Comparison of ENCODE assay signal across 15 mouse cellular contexts in the genomic region with DNA sequence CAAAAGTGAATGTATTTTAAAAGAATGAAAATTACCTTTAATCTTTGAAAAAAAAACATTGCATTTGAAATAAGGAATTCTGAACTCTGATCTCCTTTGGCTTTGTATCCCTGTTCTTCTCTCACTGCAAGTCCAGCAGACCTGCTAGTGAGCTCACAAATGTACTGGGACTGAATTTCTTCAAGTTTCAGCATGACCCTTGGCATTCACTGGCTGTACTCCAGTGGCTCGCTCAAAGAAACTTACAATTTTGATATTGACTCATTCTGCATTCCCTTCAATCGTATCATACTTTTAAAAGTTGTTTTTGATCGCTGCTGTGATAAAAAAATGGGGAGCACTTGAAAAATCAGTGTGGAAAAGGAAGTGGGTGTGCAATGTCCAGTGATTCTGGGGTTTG.
DNase-seq lines count a peak whose midpoint lies in the region.
"Had no signal": no experiment of that assay in that cellular context is flagged by ENCODE, and none has a peak within 500 bp of the region (broad histone marks: within the 10 kb centered on the region; RNA-seq: fewer than 3 reads in every experiment).

No protein-coding gene starts in this region.

- DNase-seq in adrenal gland, postnatal 10 days = peak; percentile 20
- DNase-seq in adrenal gland, adult 8-10 months = no peak
- peak; percentile 69 for DNase-seq in 3T3-L1 (ENCODE audit: low read depth, low spot score)
- DNase-seq in adipocyte (ENCODE audit: low spot score) = peak; percentile 64
- no peak for DNase-seq in kidney, adult 18-20 months
- no peak for DNase-seq in layer of hippocampus, adult 9-11 months
- DNase-seq: adrenal gland, postnatal 25 days; cerebellum, adult 11 months; cerebellum, adult 18-20 months; cerebellum, adult 8-10 months; cerebellum, adult 9-11 months; cerebellum, postnatal 14 days; cerebellum, postnatal 36 days; embryo, embryonic 11 days; forebrain, postnatal 0 days had no signal

Comparison
In these comparisons a context has a peak if more than half of its experiments do, and no peak if none do; other contexts are left out.
1. DNase-seq: peak in adrenal gland, postnatal 10 days (single experiment), 3T3-L1 (single experiment) and adipocyte (single experiment); none in adrenal gland, adult 8-10 months (single experiment), kidney, adult 18-20 months (single experiment) and layer of hippocampus, adult 9-11 months (single experiment).